Mouse (Mus musculus): Measurements from ENCODE around the gene Gm20509. TPM values are rescaled to one million over a fixed set of nuclear protein-coding genes. Genes with fewer than 3 reads are reported as not detected.

The Gm20509 gene
- total RNA-seq, 2 experiments from 2014 or later: not detected

Other genes with a start within 250 kb of the Gm20509 start
- gene Pygo1, start 176.8 kb upstream of the Gm20509 start, total RNA-seq (2021): 10 to 100 TPM; 28.3 to 31.2 TPM
- 1 to 10 TPM; 2.6 to 3.4 TPM for gene Dyx1c1, start 143.7 kb upstream of the Gm20509 start, total RNA-seq (2021)
- not detected for gene Gm44503, start 143.6 kb upstream of the Gm20509 start, total RNA-seq (2021)
- 1 to 10 TPM; 8.0 to 8.7 TPM for gene Ccpg1os, start 117.1 kb upstream of the Gm20509 start, total RNA-seq (2021)
- gene Ccpg1, start 117.0 kb upstream of the Gm20509 start, total RNA-seq (2021): 100 to 1,000 TPM; 117 to 124 TPM
- gene Pigb, start 62.1 kb upstream of the Gm20509 start, total RNA-seq (2021): 10 to 100 TPM; 14.9 to 16.4 TPM
- gene Rab27a, start 57.6 kb upstream of the Gm20509 start, total RNA-seq (2021): 1 to 10 TPM; 7.1 to 8.7 TPM
- gene Khdc3, start 634 bp upstream of the Gm20509 start, total RNA-seq (2021): 1 to 10 TPM; 2.7 TPM
- 10 to 100 TPM; 61.8 to 63.0 TPM for gene Rsl24d1, start 11.0 kb downstream of the Gm20509 start, total RNA-seq (2021)

Measured in layer of hippocampus, postnatal 10 days (tissue).